Mouse (Mus musculus) megakaryocyte progenitor cell, adult 5-6 weeks (primary cell): ENCODE data around the gene Olfr981. TPM values are rescaled to one million over a fixed set of nuclear protein-coding genes. Genes with fewer than 3 reads are reported as not detected.
"Not testable (repeated sequence)": the region's sequence is repeated elsewhere in the genome, so short reads cannot be mapped to it uniquely, and the experiment has no call there.

ENCODE experiments used
- ATAC-seq: replicated peaks from 2 replicates; pipeline ENCODE4 v1.8.0; 2016; ENCODE audit warnings: mild to moderate bottlenecking, moderate TSS enrichment, inconsistent platforms; ENCODE audit not compliant: poor library complexity
- total RNA-seq, 2 experiments: library from RNA; stranded (forward) in 1 of 2; stranded (reverse) in 1 of 2; fragments of 157-497, 149-512 nt in 1 of 2; fragments of 200-1000 nt in 1 of 2; gene quantifications; 2 replicates each; pipeline versions ENCODE4 v1.2.3 to v1.2.4; 2015 to 2017

Gene Olfr981
- not detected in 2 replicates for total RNA-seq (2015)
- total RNA-seq (2017): not detected in 2 replicates

- no peak for ATAC-seq
Observed at GRCm38 (mm10) chr9:40021164-40021563, at the start of gene Olfr981. Gene Olfr981, plus strand, starts transcription at chr9:40021464.

GRCm38 (mm10) chr9:39976581-39977145 is 44.6 kb upstream of the Olfr981 start:
- not testable (repeated sequence) for ATAC-seq

DNA sequence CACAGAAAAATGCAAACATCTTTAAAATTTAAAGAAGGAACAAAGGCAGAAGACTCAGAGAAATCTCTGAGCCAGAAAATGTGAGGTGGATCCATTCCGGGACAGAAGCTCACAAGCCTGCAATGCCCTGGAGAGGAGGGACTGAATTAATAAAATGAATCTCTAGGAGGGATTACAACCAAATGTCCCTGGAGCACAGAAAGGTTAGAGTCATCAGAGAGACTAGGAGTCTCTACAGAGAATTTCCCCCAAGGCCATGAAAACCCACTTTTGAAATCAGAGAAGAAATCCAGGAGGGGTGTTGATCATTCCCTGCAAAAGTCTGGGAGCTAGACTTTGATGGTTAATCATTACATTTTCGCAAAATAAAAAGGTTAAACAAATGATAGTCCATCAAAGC is 29.5 kb upstream of the Olfr981 start, which contains the start of gene Olfr978:
Olfr978 (plus strand) TSS at position 301 of the 400 bp plus-strand sequence.
- ATAC-seq: no peak

DNA sequence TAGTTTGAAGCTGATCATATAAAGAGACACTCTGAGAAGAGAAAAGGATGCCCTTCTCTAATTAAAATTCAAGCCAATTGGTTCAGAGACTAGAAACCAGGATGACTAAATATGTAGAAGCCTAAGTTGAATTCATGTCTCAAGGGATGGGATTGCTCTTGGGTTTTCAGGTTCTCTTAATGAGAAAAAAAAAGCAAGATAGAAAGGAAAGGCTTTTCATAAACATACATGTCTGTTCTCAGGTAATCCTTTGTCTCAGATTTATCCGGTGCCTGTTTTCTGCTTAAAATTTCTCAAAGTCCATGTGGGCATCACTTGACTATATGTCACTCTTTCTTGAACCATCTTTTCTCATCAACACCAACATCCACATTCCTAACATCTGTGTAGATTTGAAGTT is 17.9 kb upstream of the Olfr981 start, which contains the start of gene Olfr979:
Olfr979 (minus strand) TSS at position 101 of the 400 bp plus-strand sequence.
- ATAC-seq: no peak

DNA sequence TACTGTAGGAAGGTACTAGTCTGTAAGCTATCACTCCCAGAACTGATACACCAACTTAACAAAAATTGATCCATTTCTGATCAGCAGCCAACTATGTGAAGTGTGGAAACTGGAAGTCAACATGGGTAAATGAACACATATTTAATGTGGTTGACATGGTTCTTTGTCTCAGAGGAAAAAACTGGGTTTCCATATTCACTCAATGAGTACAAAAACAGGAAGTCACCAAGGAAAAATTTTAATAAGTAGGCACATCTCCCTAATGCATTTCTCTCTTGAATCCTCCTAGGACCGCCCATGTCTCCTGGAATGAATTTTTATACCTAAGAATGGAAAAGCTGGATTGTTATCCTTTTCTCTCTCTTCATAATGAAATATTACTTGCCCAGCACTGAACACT is 11.8 kb upstream of the Olfr981 start, which contains the start of gene Olfr980:
Olfr980 (minus strand) TSS at position 101 of the 400 bp plus-strand sequence.
- ATAC-seq: no peak

DNA sequence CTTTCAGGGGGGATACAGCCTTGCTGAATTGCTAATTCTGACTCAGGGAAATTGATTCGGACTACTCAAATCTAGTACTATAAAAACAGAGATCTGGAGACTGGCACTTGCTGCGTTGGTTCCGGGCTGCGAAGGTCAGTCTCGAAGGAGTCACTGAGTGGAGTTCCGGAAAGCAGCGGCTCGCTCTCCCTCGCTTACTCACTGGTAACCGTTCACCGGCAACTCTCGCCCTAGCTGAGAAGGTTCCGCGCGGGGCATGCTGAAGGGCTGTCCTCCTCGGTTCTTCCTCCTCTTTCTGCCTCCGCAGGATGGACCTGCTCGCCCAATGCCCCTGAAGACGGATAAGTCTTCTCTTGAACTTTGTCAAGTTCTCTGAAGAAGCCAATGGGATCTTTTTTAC is 28.9 kb downstream of the Olfr981 start:
- no peak for ATAC-seq

GRCm38 (mm10) chr9:40073529-40073928 is 52.3 kb downstream of the Olfr981 start, which contains the start of gene Olfr982:
Gene Olfr982, plus strand, starts transcription at chr9:40073829.
- no peak for ATAC-seq

Other genes with a start within 250 kb of the Olfr981 start
- not detected in 2 replicates for gene Olfr968, start 238.2 kb upstream of the Olfr981 start, total RNA-seq (2015)
- gene Olfr968, start 238.2 kb upstream of the Olfr981 start, total RNA-seq (2017): not detected in 2 replicates
- not detected in 2 replicates for gene Olfr969, start 230.5 kb upstream of the Olfr981 start, total RNA-seq (2015)
- not detected in 2 replicates for gene Olfr969, start 230.5 kb upstream of the Olfr981 start, total RNA-seq (2017)
- gene Olfr970, start 212.6 kb upstream of the Olfr981 start, total RNA-seq (2015): not detected in 2 replicates
- gene Olfr970, start 212.6 kb upstream of the Olfr981 start, total RNA-seq (2017): not detected in 2 replicates
- not detected in 2 replicates for gene Olfr971, start 184.6 kb upstream of the Olfr981 start, total RNA-seq (2015)
- not detected in 2 replicates for gene Olfr971, start 184.6 kb upstream of the Olfr981 start, total RNA-seq (2017)
- gene Olfr972, start 155.0 kb upstream of the Olfr981 start, total RNA-seq (2015): not detected in 2 replicates
- gene Olfr972, start 155.0 kb upstream of the Olfr981 start, total RNA-seq (2017): not detected in 2 replicates
- gene Olfr229, start 114.1 kb upstream of the Olfr981 start, total RNA-seq (2015): not detected in 2 replicates
- gene Olfr229, start 114.1 kb upstream of the Olfr981 start, total RNA-seq (2017): not detected in 2 replicates
- not detected in 2 replicates for gene Olfr974, start 84.0 kb upstream of the Olfr981 start, total RNA-seq (2015)
- not detected in 2 replicates for gene Olfr974, start 84.0 kb upstream of the Olfr981 start, total RNA-seq (2017)
- not detected in 2 replicates for gene Olfr975, start 69.4 kb upstream of the Olfr981 start, total RNA-seq (2015)
- gene Olfr975, start 69.4 kb upstream of the Olfr981 start, total RNA-seq (2017): not detected in 2 replicates
- gene Olfr976, start 60.3 kb upstream of the Olfr981 start, total RNA-seq (2015): not detected in 2 replicates
- not detected in 2 replicates for gene Olfr976, start 60.3 kb upstream of the Olfr981 start, total RNA-seq (2017)
- not detected in 2 replicates for gene Olfr978, start 29.4 kb upstream of the Olfr981 start, total RNA-seq (2015)
- not detected in 2 replicates for gene Olfr978, start 29.4 kb upstream of the Olfr981 start, total RNA-seq (2017)
- gene Olfr979, start 18.0 kb upstream of the Olfr981 start, total RNA-seq (2015): not detected in 2 replicates
- gene Olfr979, start 18.0 kb upstream of the Olfr981 start, total RNA-seq (2017): not detected in 2 replicates
- gene Olfr980, start 11.9 kb upstream of the Olfr981 start, total RNA-seq (2015): not detected in 2 replicates
- gene Olfr980, start 11.9 kb upstream of the Olfr981 start, total RNA-seq (2017): not detected in 2 replicates
- gene Olfr982, start 52.4 kb downstream of the Olfr981 start, total RNA-seq (2015): not detected in 2 replicates
- gene Olfr982, start 52.4 kb downstream of the Olfr981 start, total RNA-seq (2017): not detected in 2 replicates
- not detected in 2 replicates for gene Olfr983, start 72.1 kb downstream of the Olfr981 start, total RNA-seq (2015)
- gene Olfr983, start 72.1 kb downstream of the Olfr981 start, total RNA-seq (2017): not detected in 2 replicates
- not detected in 2 replicates for gene Olfr984, start 92.7 kb downstream of the Olfr981 start, total RNA-seq (2015)
- gene Olfr984, start 92.7 kb downstream of the Olfr981 start, total RNA-seq (2017): not detected in 2 replicates
- not detected in 2 replicates for gene Olfr985, start 108.7 kb downstream of the Olfr981 start, total RNA-seq (2015)
- gene Olfr985, start 108.7 kb downstream of the Olfr981 start, total RNA-seq (2017): not detected in 2 replicates
- gene Tmem225, start 126.7 kb downstream of the Olfr981 start, total RNA-seq (2015): not detected in 2 replicates
- gene Tmem225, start 126.7 kb downstream of the Olfr981 start, total RNA-seq (2017): not detected in 2 replicates
- not detected in 2 replicates for gene Olfr986, start 159.5 kb downstream of the Olfr981 start, total RNA-seq (2015)
- not detected in 2 replicates for gene Olfr986, start 159.5 kb downstream of the Olfr981 start, total RNA-seq (2017)
- 3.0 and 4.6 TPM in 2 replicates for gene Zfp202, start 170.9 kb downstream of the Olfr981 start, total RNA-seq (2015)
- 2.3 and 4.9 TPM in 2 replicates for gene Zfp202, start 170.9 kb downstream of the Olfr981 start, total RNA-seq (2017)
- gene Scn3b, start 247.8 kb downstream of the Olfr981 start, total RNA-seq (2015): 0.17 TPM in 1 of 2 replicates, not detected in the other
- gene Scn3b, start 247.8 kb downstream of the Olfr981 start, total RNA-seq (2017): 0.10 TPM in 1 of 2 replicates, not detected in the other